Mouse (Mus musculus): ENCODE results near the gene Palm2.

Palm2 gene

GRCm38 (mm10) chr4:57755085-57755484 lies 321.0 kb downstream of the Palm2 start:
- DNase-seq (ENCODE audit: low read depth, low spot score), result no peak

- no peak for DNase-seq (ENCODE audit: low read depth, low spot score)
These were observed 323.9 kb downstream of the Palm2 start for GRCm38 (mm10) chr4:57757997-57758396.

Data from brain, embryonic 18.5 days (tissue).